Mouse (Mus musculus) limb, embryonic 14.5 days (tissue): ENCODE measurements around the gene Csnk2b. TPM values are rescaled to one million over a fixed set of nuclear protein-coding genes. Genes with fewer than 3 reads are reported as not detected.
A peak's percentile ranks its signal among the peaks of the same experiment; 100 is the strongest.

Source experiments
- ATAC-seq: fragments of 200-750 bp; cut with Nextera tagmentation; 2 replicates; pipeline ENCODE4 v1.8.0; 2017; ENCODE audit warnings: low read depth, moderate number of reproducible peaks, moderate TSS enrichment; ENCODE audit not compliant: low FRiP score
- DNase-seq: peaks from one replicate; pipeline ENCODE4 v3.0.0-alpha.2; 2015; ENCODE audit warnings: low spot score
- H3K27ac ChIP-seq: fragments of 300-500 bp; sonication (generic); replicated peaks from 2 replicates; pipeline ENCODE4 v1.5.1; 2014; ENCODE audit warnings: low read depth, mild to moderate bottlenecking, low read length, moderate library complexity, mixed read lengths
- H3K27me3 ChIP-seq: fragments of 300-500 bp; sonication (generic); 2 replicates; pipeline ENCODE4 v1.6.1; 2014; ENCODE audit warnings: low read length, mixed read lengths; ENCODE audit not compliant: control insufficient read depth, insufficient read depth
- H3K36me3 ChIP-seq: fragments of 300-500 bp; sonication (generic); 2 replicates; pipeline ENCODE4 v1.6.1; 2014; ENCODE audit warnings: mild to moderate bottlenecking, low read length, moderate library complexity, mixed read lengths; ENCODE audit not compliant: control insufficient read depth, insufficient read depth
- H3K4me1 ChIP-seq: fragments of 300-500 bp; sonication (generic); 2 replicates; pipeline ENCODE4 v1.6.1; 2014; ENCODE audit warnings: antibody characterized with exemption, low read length, mixed read lengths; ENCODE audit not compliant: control insufficient read depth, insufficient read depth
- H3K4me2 ChIP-seq: fragments of 300-500 bp; sonication (generic); replicated peaks from 2 replicates; pipeline ENCODE4 v1.6.1; 2014; ENCODE audit warnings: low read depth, mild to moderate bottlenecking, low read length, moderate library complexity; ENCODE audit not compliant: severe bottlenecking
- H3K4me3 ChIP-seq: fragments of 300-500 bp; sonication (generic); replicated peaks from 2 replicates; pipeline ENCODE4 v1.5.1; 2014; ENCODE audit warnings: low read length
- H3K9ac ChIP-seq: fragments of 300-500 bp; sonication (generic); 2 replicates; pipeline ENCODE4 v1.6.1; 2014; ENCODE audit warnings: mild to moderate bottlenecking, low read depth, low read length, moderate library complexity; ENCODE audit not compliant: severe bottlenecking
- H3K9me3 ChIP-seq: fragments of 300-500 bp; sonication (generic); 2 replicates; pipeline ENCODE4 v1.6.1; 2016; ENCODE audit warnings: low read length; ENCODE audit not compliant: control insufficient read depth
- POLR2A ChIP-seq: fragments of 200-500 bp; IDR thresholded peaks from 2 replicates; pipeline ENCODE4 v1.8.0; 2012; ENCODE audit warnings: inconsistent platforms, mild to moderate bottlenecking, moderate library complexity, borderline replicate concordance; ENCODE audit not compliant: insufficient read depth, insufficient read length; ENCODE audit errors: extremely low read depth
- WGBS: fragments of 180-500 bp; shearing (Covaris S2); extraction: QIAGEN DNeasy Blood & Tissue Kit; methylation state at CpG from one replicate; pipeline ENCODE4 v1.1.7; 2014; 5-methylcytosine and 5-hydroxymethylcytosine counted together
- polyA plus RNA-seq, 2 experiments: library from polyadenylated mRNA; depleted of rRNA in 1 of 2; stranded (reverse) in 1 of 2; unstranded in 1 of 2; fragments of >200 nt; fragmentation: Nextera tagmentation in 1 of 2; extraction: Ambion mirVana in 1 of 2; gene quantifications; 2 replicates each; pipeline versions ENCODE4 v1.2.1 to v1.2.3; 2012 to 2014

Gene Csnk2b
- polyA plus RNA-seq, 2 experiments: 181 to 308 TPM

DNA sequence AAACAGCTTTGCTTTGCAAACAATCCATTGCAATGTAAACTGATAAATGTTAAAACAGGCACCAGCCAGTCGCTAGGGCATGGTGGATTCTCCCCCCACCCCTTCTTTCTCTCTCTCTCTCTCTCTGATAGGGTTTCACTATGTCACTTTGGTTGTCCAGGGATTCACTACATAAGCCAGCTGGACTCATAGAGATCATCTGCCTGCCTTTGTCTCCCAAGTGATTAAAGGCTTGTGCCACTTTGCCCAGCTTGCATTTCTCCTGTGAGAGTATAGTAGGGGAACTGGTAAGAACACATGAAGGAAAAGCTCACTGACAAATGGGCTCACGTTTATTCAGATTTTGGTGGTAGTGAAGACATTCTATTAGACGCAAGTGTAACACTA is 10.3 kb upstream of the Csnk2b start:
- Histone ChIP-seq H3K4me1 (peaks cover 11% of the 10 kb centered on the region), H3K27ac (no peak overlapping the region), H3K36me3 (peaks cover 16% of the 10 kb centered on the region), H3K4me3 (no peak overlapping the region), H3K27me3 (no peaks in the 10 kb centered on the region), H3K9ac (no peak overlapping the region), H3K4me2 (no peak overlapping the region), H3K9me3 (no peaks in the 10 kb centered on the region)
- 76% methylated on average over 3 of the region's 3 CpGs for WGBS
- ATAC-seq: no peak
- no peak for TF ChIP-seq POLR2A
- DNase-seq: no peak

DNA sequence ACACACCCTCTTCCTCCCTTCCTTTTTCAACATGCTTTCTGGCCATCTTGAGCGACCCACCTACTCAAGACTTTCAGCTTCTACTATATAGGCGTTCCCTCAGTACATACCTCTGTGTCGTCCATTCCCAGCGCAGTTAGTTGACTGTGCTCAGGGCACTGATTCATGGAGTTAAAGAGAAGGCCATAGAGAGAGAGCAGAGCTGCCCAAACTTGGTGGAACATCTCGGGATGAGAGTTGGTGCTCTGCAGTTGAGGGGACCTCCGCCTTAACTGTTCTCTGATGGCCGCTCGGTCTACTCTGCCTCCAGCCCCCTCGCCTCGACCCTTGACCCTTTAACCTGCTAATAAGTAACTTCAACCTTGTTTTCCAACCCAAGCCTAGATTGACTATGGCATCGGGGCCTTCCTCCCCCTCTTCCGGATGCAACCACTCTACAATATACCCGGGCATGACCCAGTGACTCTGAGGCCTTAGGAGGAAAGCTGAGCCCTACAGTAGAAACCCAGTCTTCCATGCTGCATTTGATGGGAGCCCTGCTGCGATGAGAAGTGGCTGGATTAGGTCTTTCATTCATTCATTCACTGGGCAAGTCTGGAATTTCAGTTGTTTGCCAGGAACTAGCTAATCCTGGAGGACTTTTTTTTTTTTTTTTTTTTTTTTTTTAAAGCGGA is 9.8 kb upstream of the Csnk2b start, which contains the start of gene Apom:
Gene Apom (minus strand): TSS at position 551 of the 674 bp plus-strand sequence.
- no peaks in the 10 kb centered on the region for H3K9me3 ChIP-seq
- H3K27me3 ChIP-seq: no peaks in the 10 kb centered on the region
- DNase-seq (no peak), ATAC-seq (no peak)
- no peak within 1 kb of the TSS for H3K4me2 ChIP-seq
- peaks cover 11% of the 10 kb centered on the region for H3K4me1 ChIP-seq
- no peak for TF ChIP-seq POLR2A
- H3K4me3 ChIP-seq: no peak within 1 kb of the TSS
- no peak within 1 kb of the TSS for H3K27ac ChIP-seq
- 84% methylated on average over 15 of the region's 15 CpGs for WGBS
- no peak within 1 kb of the TSS for H3K9ac ChIP-seq
- peaks cover 16% of the 10 kb centered on the region for H3K36me3 ChIP-seq

DNA sequence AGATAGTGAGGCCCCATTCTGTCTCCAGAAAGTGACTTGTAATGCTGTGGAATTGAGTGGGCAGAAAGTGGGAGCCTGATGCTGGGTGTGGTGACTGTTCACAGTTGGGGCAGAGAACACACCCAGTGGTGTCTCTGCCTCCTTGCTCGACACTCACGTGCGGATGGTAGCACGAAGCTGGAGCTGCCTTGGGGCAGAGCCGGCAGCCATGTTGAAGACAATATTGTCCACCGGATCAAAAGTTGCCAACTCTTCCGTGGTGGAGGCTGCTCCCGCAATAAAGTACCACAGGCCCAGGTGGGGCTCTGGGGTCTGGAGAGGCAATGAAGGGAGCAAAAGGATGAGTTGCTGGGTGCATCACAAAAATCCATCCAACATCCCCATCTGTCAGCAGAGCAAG is 9.2 kb upstream of the Csnk2b start:
- Histone ChIP-seq H3K36me3 (peaks cover 16% of the 10 kb centered on the region), H3K4me3 (no peak overlapping the region), H3K9ac (no peak overlapping the region), H3K27me3 (no peaks in the 10 kb centered on the region), H3K9me3 (no peaks in the 10 kb centered on the region), H3K4me1 (peaks cover 11% of the 10 kb centered on the region), H3K4me2 (no peak overlapping the region), H3K27ac (no peak overlapping the region)
- WGBS: 86% methylated on average over 8 of the region's 8 CpGs
- no peak for TF ChIP-seq POLR2A
- ATAC-seq: no peak
- DNase-seq: no peak

DNA sequence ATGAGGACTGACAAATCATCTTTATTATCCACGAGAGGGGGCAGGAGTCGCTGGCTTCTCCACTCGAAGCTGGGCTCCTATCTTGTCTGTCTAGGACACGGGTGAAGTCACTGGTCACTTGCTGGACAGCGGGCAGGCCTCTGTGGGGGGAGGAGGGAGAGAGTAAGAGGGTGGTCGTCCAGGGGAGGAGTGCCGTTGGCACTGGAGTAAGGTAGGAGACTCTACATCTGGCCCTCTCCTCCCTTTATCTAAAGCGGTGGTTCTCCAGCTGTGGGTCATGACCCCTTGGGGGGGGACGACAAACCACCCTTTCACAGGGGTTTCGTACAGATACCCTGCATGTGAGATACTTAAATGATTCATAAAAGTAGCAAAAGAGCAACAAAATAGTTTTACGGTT is 7.1 kb upstream of the Csnk2b start:
- no peak overlapping the region for H3K27ac ChIP-seq
- ATAC-seq (no peak), DNase-seq (no peak)
- no peak overlapping the region for H3K4me3 ChIP-seq
- no peaks in the 10 kb centered on the region for H3K9me3 ChIP-seq
- TF ChIP-seq POLR2A: no peak
- WGBS: 65% methylated on average over 11 of the region's 11 CpGs
- peaks cover 16% of the 10 kb centered on the region for H3K4me1 ChIP-seq
- peaks cover 20% of the 10 kb centered on the region for H3K36me3 ChIP-seq
- no peak overlapping the region for H3K4me2 ChIP-seq
- no peak overlapping the region for H3K9ac ChIP-seq
- no peaks in the 10 kb centered on the region for H3K27me3 ChIP-seq

DNA sequence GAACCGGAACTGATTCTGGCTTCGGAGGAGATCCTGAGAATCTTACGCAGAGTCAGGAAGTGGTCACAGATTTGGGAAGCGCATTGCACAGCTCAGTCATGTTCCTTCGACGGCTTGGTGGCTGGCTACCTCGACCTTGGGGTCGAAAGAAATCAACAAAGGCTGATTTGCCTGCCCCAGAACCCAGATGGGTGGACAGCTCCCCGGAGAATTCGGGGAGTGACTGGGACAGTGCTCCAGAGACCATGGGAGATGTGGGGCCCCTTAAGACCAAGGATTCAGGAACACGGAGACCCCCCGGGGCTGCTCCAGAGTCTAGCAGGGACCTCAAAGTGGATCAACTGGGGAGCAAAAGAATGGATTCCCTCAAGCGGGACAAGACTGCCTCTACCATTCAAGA is 5.2 kb upstream of the Csnk2b start:
- ATAC-seq (no peak), DNase-seq (no peak)
- Histone ChIP-seq H3K27me3 (no peaks in the 10 kb centered on the region), H3K4me3 (peak overlapping the region; percentile 62), H3K27ac (no peak overlapping the region), H3K9me3 (no peaks in the 10 kb centered on the region), H3K4me1 (peaks cover 16% of the 10 kb centered on the region), H3K36me3 (peaks cover 25% of the 10 kb centered on the region), H3K9ac (peak overlapping the region; percentile 77), H3K4me2 (peak overlapping the region; percentile 84)
- 69% methylated on average over 13 of the region's 13 CpGs for WGBS
- no peak for TF ChIP-seq POLR2A
